Mouse (Mus musculus) ES-E14 (cell line): Measurements from ENCODE around the gene Homer2. TPM values are rescaled to one million over a fixed set of nuclear protein-coding genes. Genes with fewer than 3 reads are reported as not detected.
A peak's percentile ranks its signal among the peaks of the same experiment; 100 is the strongest.

ENCODE experiments used
- DNase-seq: peaks from one replicate; pipeline ENCODE4 v3.0.0-alpha.2; 2013; ENCODE audit warnings: low read depth, low spot score
- H3K27ac ChIP-seq: 2 replicates; pipeline ENCODE4 v1.5.1; 2012; ENCODE audit warnings: low read depth, mild to moderate bottlenecking, low read length, moderate library complexity, mixed read lengths; ENCODE audit not compliant: poor library complexity, insufficient read depth, severe bottlenecking
- H3K36me3 ChIP-seq: 2 replicates; pipeline ENCODE4 v1.6.1; 2012; ENCODE audit warnings: mild to moderate bottlenecking, low read length, moderate library complexity, mixed read lengths; ENCODE audit not compliant: control insufficient read depth, poor library complexity, insufficient read depth, severe bottlenecking
- H3K4me1 ChIP-seq, 2 experiments: fragments of 150-350 bp in 1 of 2; sonication (generic) in 1 of 2; 2 replicates each; pipeline ENCODE4 v1.6.1; 2012; ENCODE audit warnings: low read length in 2 of 2, mild to moderate bottlenecking in 1 of 2, mixed read lengths in 1 of 2; ENCODE audit not compliant: control insufficient read depth in 2 of 2, insufficient read depth in 2 of 2, poor library complexity in 1 of 2
- H3K4me3 ChIP-seq, 2 experiments: fragments of 150-350 bp in 1 of 2; sonication (generic) in 1 of 2; 2 replicates each; pipeline ENCODE4 v1.5.1; 2012; ENCODE audit warnings: low read length in 2 of 2, low read depth in 1 of 2, mild to moderate bottlenecking in 1 of 2, mixed read lengths in 1 of 2; ENCODE audit not compliant: insufficient read depth in 1 of 2, poor library complexity in 1 of 2, severe bottlenecking in 1 of 2
- H3K9ac ChIP-seq: 2 replicates; pipeline ENCODE4 v1.6.1; 2012; ENCODE audit warnings: low read depth, mild to moderate bottlenecking, low read length, mixed read lengths; ENCODE audit not compliant: poor library complexity, insufficient read depth, severe bottlenecking
- H3K9me3 ChIP-seq: fragments of 150-350 bp; sonication (generic); 2 replicates; pipeline ENCODE4 v1.6.1; 2012; ENCODE audit warnings: low read depth, mild to moderate bottlenecking, low read length; ENCODE audit not compliant: control insufficient read depth, insufficient read depth
- CHD2 ChIP-seq: IDR thresholded peaks from 2 replicates; pipeline ENCODE4 v1.6.1; 2014; ENCODE audit warnings: mild to moderate bottlenecking, low read depth, low read length, inconsistent platforms
- HCFC1 ChIP-seq: IDR thresholded peaks from 2 replicates; pipeline ENCODE4 v1.6.1; 2012; ENCODE audit warnings: low read length, inconsistent platforms, borderline replicate concordance; ENCODE audit not compliant: insufficient read depth
- MAFK ChIP-seq: IDR thresholded peaks from 2 replicates; pipeline ENCODE4 v1.6.1; 2014; ENCODE audit warnings: mild to moderate bottlenecking, low read depth, low read length, inconsistent platforms; ENCODE audit not compliant: insufficient read depth
- ZC3H11A ChIP-seq: IDR thresholded peaks from 2 replicates; pipeline ENCODE4 v1.6.1; 2012; ENCODE audit warnings: low read depth, mild to moderate bottlenecking, inconsistent platforms, low read length, borderline replicate concordance
- ZNF384 ChIP-seq: IDR thresholded peaks from 2 replicates; pipeline ENCODE4 v1.6.1; 2012; ENCODE audit warnings: low read depth, low read length, inconsistent platforms
- in situ Hi-C, 2 experiments: fragments of 600-800 bp; cut with MboI; formaldehyde crosslinking; loops; one replicate each; pipeline ENCODE4 v1.15.1; 2025; ENCODE audit warnings: low sequenced_read_pairs in 2 of 2, inconsistent platforms in 1 of 2; ENCODE audit not compliant: unreplicated experiment in 2 of 2
- total RNA-seq: library from RNA; depleted of rRNA; stranded (reverse); fragments of 300-350 nt; gene quantifications from 2 replicates; pipeline ENCODE4 v1.2.3, GENCODE M21; 2012

The Homer2 gene
- total RNA-seq, 1 experiment: 6.5 TPM

GRCm38 (mm10) chr7:81610125-81610524, 97.2 kb downstream of the Homer2 start:
- peak; percentile 78 for DNase-seq
- H3K9ac ChIP-seq: 0 out of 2 replicates have a peak overlapping the region, but pooled peaks have one; percentile 18

GRCm38 (mm10) chr7:81606452-81606851, 100.9 kb downstream of the Homer2 start:
- Histone ChIP-seq H3K9me3 (no peaks in the 10 kb centered on the region), H3K36me3 (no peaks in the 10 kb centered on the region), H3K9ac (no peak overlapping the region), H3K4me3 (no peak overlapping the region), H3K27ac (no peak overlapping the region), H3K4me1 (peaks cover 0 to 4% of the 10 kb centered on the region in 2 experiments; a peak in 1 of 4 replicates)
- TF ChIP-seq MAFK: no peak
- TF ChIP-seq ZC3H11A: no peak
- TF ChIP-seq CHD2: no peak
- TF ChIP-seq ZNF384: no peak
- no peak for TF ChIP-seq HCFC1
- in situ Hi-C loops: no loop called here
- no peak for DNase-seq

More at GRCm38 (mm10) chr7:81610125-81610524, 97.2 kb downstream of the Homer2 start:
- no peak overlapping the region for H3K27ac ChIP-seq
- H3K9me3 ChIP-seq: no peaks in the 10 kb centered on the region
- in situ Hi-C loops: no loop called here
- peak overlapping the region; percentile 37 to 40; a peak in 3 of 4 replicates for H3K4me3 ChIP-seq
- TF ChIP-seq CHD2: no peak
- TF ChIP-seq MAFK: no peak
- no peak for TF ChIP-seq ZNF384
- peak; percentile 13; the same call in 1 of the 2 replicates for TF ChIP-seq ZC3H11A
- no peak for TF ChIP-seq HCFC1
- no peaks in the 10 kb centered on the region for H3K36me3 ChIP-seq
- peaks cover 0 to 6% of the 10 kb centered on the region in 2 experiments; a peak in 1 of 4 replicates for H3K4me1 ChIP-seq

GRCm38 (mm10) chr7:81605489-81605888, 101.8 kb downstream of the Homer2 start:
- in situ Hi-C loops: no loop called here
- no peak for DNase-seq
- Histone ChIP-seq H3K27ac (no peak overlapping the region), H3K9me3 (no peaks in the 10 kb centered on the region), H3K9ac (no peak overlapping the region), H3K4me3 (no peak overlapping the region), H3K4me1 (peaks cover 0 to 4% of the 10 kb centered on the region in 2 experiments; a peak in 1 of 4 replicates), H3K36me3 (no peaks in the 10 kb centered on the region)
- no peak for TF ChIP-seq ZC3H11A
- TF ChIP-seq ZNF384: no peak
- no peak for TF ChIP-seq MAFK
- TF ChIP-seq CHD2: no peak
- no peak for TF ChIP-seq HCFC1

- Histone ChIP-seq H3K9ac (no peak overlapping the region), H3K4me1 (peaks cover 0 to 3% of the 10 kb centered on the region in 2 experiments; a peak in 1 of 4 replicates), H3K9me3 (no peaks in the 10 kb centered on the region), H3K36me3 (no peaks in the 10 kb centered on the region), H3K27ac (no peak overlapping the region), H3K4me3 (no peak overlapping the region)
- DNase-seq: no peak
- in situ Hi-C loops: no loop called here
- no peak for TF ChIP-seq HCFC1
- no peak for TF ChIP-seq ZC3H11A
- no peak for TF ChIP-seq MAFK
Measured at GRCm38 (mm10) chr7:81604991-81605390, 102.3 kb downstream of the Homer2 start.
